Mouse (Mus musculus) left cerebral cortex, adult 2 months (tissue): ENCODE data around the gene Tmco5. TPM values are rescaled to one million over a fixed set of nuclear protein-coding genes. Genes with fewer than 3 reads are reported as not detected.

Source experiments
- DNase-seq, 2 experiments: peaks; one replicate each; pipeline ENCODE4 v3.0.0; 2021 to 2022; ENCODE audit warnings: low spot score in 2 of 2, mixed read lengths in 1 of 2; ENCODE audit errors: extremely low spot score in 1 of 2
- H3K27ac ChIP-seq: fragments of 200-600 bp; 2 replicates; pipeline ENCODE4 v1.8.1; 2022
- H3K4me3 ChIP-seq: fragments of 200-600 bp; 2 replicates; pipeline ENCODE4 v1.8.1; 2022
- CTCF ChIP-seq: fragments of 200-600 bp; IDR thresholded peaks from 2 replicates; pipeline ENCODE4 v1.8.1; 2022; ENCODE audit warnings: antibody characterized with exemption, mild to moderate bottlenecking, moderate library complexity
- intact Hi-C: fragments of 180-260 bp; cut with DNase I; formaldehyde crosslinking; loops from one replicate; pipeline ENCODE4 v1.15.1; 2025
- total RNA-seq, 2 experiments: library from RNA; stranded (reverse); gene quantifications; 2 replicates each; pipeline ENCODE4 v1.2.3; 2021

Gene Tmco5
- total RNA-seq, 2 experiments from 2014 or later = 4.1 to 4.2 TPM

DNA sequence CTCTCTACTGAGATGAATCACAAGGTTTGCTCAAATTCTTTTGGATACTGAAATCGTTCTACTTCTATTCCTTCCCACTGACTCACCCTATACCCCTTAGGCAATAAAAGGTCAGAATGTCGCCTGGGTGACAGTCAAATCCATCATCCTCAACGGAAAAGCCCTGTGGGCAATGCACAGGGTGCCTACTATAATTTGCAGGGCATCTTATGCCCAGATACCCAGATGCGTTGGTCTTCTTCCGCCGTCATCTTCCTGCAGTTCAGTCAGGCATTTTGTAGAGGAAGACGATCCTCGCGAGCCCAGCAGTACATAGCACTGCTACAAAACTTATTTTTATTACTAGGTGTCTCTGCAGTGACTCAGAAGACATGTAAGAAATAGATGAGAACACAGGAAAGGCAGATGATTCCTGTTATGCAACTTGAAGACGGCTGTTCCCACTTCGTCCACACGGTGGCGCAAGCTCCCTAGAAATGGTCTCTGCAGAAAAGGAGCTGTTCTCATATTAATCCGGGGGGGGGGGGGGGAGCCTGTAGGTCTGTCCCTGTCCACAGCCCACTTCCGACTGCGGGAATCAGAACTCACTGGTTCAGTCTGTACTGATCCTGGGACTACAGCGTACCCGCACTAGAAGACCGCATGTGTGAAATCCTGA is 21.3 kb downstream of the Tmco5 start:
- intact Hi-C loops = loop anchor here (1.0 to 5.0 kb wide), 6 partner anchors 75 to 538 kb away; partner anchors contain the start of gene Fam98b

DNA sequence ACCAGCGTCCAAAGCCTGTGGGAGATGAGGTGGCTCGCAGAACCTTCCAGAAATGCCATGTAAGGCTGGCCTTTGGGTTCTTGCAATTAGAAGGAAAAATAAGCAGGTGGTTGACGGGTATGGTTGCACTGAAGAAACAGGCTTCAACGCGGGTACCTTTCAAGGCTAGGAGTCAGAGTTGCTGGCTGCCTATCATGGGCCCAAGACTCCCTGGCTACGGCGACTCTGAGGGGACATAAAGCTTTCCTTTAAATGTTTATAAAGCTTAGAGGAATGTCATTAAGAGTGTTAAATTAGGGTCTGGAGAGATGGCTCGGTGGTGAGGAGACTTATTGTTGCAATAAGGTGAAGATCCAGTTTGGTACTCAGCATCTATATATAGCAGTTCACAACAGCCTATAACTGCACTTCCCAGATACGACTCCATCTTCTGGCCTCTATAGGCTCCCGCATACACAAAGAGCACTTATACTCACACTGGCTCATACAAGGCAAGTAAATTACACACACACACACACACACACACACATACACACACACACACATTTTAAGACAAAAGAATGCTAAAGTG is 21.9 kb downstream of the Tmco5 start:
- H3K4me3 ChIP-seq = peak overlapping the region; percentile 45
- H3K27ac ChIP-seq = peak overlapping the region; percentile 97
- intact Hi-C loops = loop anchor here (1.0 to 5.0 kb wide), 4 partner anchors 74 to 487 kb away; no protein-coding TSS in a partner anchor
- peak; percentile 42 to 49 for DNase-seq
- no peak for TF ChIP-seq CTCF

More for the DNA sequence above, 21.3 kb downstream of the Tmco5 start:
- H3K4me3 ChIP-seq = peak overlapping the region; percentile 45
- DNase-seq = peak; percentile 95 to 98
- TF ChIP-seq CTCF = peak; percentile 88
- peak overlapping the region; percentile 97 for H3K27ac ChIP-seq

DNA sequence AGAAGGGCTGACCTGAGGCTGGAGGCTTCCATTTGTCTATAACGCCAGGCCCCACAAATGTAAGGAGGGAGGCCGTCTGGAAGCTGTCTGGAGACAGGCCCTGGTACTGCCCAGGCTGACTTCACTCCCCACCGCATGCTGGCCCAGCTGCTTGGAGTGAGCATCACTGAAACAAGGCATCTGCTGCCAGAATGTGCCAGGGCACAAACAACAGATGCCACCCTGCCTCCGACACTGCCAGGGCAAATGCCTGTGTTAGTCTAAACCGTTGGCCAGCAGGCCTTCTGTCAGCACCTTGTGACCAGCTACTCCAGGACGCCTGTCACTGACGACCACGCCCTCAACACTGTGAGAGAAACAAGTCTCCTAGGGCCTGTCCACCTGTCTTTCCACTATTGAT is 29.8 kb downstream of the Tmco5 start:
- TF ChIP-seq CTCF = no peak
- no peak for DNase-seq
- H3K4me3 ChIP-seq = no peak overlapping the region

DNA sequence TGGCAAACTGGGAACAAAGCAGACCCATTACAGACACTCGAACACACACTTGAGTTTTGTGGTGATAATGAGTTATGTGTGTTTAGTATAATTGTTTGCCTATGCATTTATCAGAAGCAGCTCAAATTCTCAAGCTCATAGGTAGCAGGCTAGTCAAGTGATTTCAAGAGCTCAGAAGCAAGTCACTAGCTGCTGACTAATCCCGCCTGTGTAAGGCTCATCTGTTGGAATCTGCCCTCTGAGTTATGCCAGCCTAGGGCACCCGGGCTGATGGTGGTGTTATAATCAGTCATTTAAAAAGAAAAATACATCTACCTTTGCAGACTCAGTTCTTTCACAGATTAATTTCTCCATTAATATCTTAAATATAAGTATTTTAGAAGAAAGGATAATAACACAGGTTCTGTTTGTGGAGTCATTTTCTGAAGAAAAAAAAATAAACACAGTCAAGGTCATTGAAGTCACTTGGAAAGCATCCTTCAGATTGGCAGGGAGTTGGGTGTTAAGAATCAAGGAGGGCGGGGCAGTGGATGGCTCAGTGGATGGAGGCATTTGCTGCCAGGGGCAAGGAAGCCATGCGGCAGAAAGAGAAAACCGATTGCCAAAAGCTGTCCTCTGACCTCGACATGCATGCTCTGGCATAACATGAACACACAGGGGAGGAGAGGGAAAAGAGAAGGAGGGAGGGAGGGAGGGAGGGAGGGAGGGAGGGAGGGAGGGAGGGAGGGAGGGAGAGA is 34.0 kb downstream of the Tmco5 start:
- peak overlapping the region; percentile 75; the same call in 1 of the 2 replicates for H3K27ac ChIP-seq
- TF ChIP-seq CTCF = no peak
- intact Hi-C loops = no loop called here
- DNase-seq = no peak
- no peak overlapping the region for H3K4me3 ChIP-seq

More for the DNA sequence above, 29.8 kb downstream of the Tmco5 start:
- H3K27ac ChIP-seq = 0 out of 2 replicates have a peak overlapping the region, but pooled peaks have one; percentile 32
- intact Hi-C loops = no loop called here

DNA sequence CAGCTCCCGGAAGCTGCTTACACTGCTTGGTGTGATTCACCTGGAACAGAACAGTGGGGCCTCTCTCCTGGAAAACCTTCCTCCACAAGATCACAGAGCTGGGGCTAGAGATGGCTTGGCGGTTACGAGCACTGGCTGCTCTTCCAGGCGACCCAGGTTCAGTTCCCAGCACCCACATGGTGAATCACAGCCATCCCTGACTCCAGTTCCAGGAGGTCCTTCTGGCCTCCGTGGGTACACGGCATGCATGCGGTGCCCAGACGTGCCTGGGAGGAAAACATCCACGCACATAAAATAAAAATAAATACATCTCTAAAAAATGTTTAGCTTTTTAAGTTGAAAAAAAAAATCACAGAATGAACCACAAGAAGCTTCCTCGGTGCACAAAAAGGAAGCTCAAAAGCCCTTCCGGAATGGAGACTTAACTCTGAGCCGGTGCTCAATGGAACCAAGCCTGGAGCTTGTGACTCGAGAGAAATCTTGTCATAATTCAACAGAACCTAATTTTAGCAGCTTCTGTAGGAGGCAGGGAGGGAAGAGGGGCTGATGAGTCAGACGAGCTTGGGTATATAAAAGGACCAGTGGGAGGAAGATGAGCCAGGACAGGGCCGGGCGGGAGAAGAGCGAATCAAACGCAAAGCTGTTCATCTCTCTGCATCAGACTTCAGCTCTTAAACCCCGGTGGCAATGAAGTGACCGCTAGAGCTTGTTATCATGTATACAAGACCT is 35.4 kb downstream of the Tmco5 start:
- no peak; the same call in 1 of the 2 replicates for TF ChIP-seq CTCF
- peak overlapping the region; percentile 93 for H3K27ac ChIP-seq
- DNase-seq = peak; percentile 77
- intact Hi-C loops = loop anchor here (1.0 to 2.0 kb wide), 3 partner anchors 59 to 206 kb away; no protein-coding TSS in a partner anchor
- no peak overlapping the region for H3K4me3 ChIP-seq

DNA sequence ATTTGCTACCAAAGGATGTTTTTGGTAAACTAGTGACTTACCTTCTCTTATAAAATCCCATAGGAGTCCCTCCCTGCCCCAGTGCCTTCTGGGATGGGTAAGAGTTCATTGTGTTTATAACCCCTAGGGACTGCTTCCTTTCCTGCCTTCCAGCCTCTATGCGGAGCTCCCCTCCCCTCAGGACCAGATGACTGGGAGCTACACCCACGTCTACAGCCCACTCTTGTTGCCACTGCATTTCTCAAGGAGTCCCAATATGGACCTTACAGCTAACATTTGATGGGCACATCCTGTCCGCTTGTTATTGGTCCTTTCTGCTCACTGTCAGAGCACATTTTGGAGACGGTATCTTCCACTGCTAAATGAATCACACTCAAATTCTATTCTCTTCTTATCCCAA is 36.1 kb downstream of the Tmco5 start:
- no peak for TF ChIP-seq CTCF
- peak in 1 of 2 experiments; percentile 49 for DNase-seq
- peak overlapping the region; percentile 93 for H3K27ac ChIP-seq
- intact Hi-C loops = loop anchor here (1.0 to 2.0 kb wide), 3 partner anchors 58 to 206 kb away; no protein-coding TSS in a partner anchor
- H3K4me3 ChIP-seq = no peak overlapping the region

DNA sequence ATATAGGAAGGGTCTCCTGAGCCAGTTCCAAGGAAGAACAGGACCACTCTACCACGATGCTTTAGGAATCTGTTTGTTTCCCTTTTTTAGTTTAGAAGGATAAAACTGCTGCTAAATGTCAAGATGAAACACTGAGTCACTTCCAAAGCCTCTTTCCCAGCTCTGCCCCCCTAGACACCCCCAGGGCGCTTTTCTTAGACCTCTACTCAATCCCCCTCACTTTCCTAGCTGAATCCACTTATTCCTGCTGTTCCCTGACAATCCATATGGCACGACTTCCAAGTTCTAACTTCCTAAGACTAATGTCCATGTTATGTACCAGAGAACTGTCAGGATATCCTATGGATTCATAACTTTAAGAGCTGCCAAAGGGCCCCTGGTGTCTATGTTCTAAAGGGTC is 40.1 kb downstream of the Tmco5 start:
- intact Hi-C loops = no loop called here

DNA sequence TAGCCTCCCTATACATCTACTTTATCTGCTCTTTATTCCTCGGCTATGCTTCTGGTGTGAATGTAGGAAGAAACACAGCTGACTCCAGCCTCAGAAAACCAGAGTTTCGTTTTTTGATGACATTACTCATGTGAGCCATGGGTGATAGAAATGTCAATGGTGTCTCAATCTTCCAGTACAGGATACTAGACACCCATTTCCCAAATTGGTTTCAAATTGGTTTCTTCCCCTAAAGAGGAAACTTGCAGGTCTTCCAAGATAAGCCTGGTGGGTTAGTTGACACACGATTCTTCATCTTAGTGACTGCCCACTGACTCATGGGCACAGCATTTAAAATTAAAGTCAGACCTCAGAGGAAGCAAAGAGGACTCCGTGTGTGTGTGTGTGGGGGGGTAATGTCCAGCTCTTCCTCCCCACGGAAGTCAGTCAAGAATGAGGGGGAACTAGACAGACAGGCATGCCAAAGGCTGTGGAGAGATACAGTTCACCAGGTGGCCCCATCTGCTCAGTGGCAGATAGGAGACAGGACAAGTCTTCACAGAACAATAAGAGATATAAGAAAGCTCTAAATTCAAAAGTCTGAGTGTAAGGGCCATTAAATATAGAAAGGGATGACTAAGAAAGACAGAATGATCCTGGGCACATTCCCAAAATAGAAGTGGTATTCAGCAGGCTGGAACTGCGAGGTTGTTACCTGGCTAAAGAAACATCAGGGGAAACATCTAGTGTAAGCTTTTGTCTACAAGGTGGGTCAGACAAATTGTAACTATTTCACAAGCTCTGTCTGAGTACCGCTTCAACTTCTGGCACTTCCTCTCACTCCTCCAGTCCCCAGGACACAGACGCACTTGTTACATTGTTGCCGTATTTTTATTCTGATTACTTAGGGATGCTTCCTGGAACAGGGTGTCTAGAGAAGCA is 44.3 kb downstream of the Tmco5 start:
- no peak for DNase-seq
- Histone ChIP-seq H3K27ac (peak overlapping the region; percentile 76), H3K4me3 (no peak overlapping the region)
- TF ChIP-seq CTCF = no peak
- intact Hi-C loops = loop anchor here (2.0 kb wide), 2 partner anchors 38 to 96 kb away; no protein-coding TSS in a partner anchor

More for the DNA sequence above, 40.1 kb downstream of the Tmco5 start:
- no peak for DNase-seq
- no peak overlapping the region for H3K4me3 ChIP-seq
- H3K27ac ChIP-seq = peak overlapping the region; percentile 33; the same call in 1 of the 2 replicates
- TF ChIP-seq CTCF = no peak

DNA sequence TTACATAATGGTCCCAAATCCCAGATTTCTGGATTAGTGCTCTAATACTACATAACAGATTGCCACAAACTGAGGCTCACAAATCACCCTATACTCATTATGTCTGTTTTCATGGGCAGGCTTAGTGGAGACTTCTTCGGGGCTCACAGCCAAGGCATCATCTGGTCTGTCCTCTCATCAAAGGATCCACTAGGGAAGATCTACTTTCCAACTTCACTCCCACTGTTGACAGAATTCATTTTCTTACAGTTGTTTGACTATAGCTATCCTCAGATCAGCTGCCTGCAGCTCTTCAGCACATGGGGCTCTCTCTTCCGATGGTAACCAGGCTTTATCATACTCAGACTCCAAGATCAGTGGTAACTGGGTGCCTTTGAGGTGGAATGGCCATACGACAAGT is 45.2 kb downstream of the Tmco5 start:
- no peak for TF ChIP-seq CTCF
- intact Hi-C loops = loop anchor here (2.0 kb wide), 2 partner anchors 37 to 95 kb away; no protein-coding TSS in a partner anchor
- peak overlapping the region; percentile 76 for H3K27ac ChIP-seq
- no peak overlapping the region for H3K4me3 ChIP-seq
- DNase-seq = no peak

DNA sequence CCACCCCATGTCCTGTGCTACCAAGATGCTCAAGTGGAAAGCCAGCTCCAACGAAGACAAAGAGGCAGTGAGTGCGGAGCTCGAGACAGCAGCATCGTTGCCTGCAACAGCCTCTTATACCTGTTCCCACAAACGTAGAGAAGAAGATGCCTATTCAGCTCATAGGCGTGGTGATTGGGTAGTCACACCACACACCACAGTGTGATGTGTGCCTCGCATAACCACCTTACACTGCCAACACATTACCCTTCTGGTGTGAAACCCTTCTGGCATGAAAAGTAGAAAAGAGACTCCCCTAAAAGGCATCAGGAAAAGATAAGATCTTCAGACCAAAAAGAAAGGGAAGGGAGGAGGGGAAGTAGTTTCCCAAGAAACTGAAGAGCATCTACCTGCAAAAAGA is 45.8 kb downstream of the Tmco5 start:
- intact Hi-C loops = no loop called here
- no peak for DNase-seq
- Histone ChIP-seq H3K4me3 (no peak overlapping the region), H3K27ac (peak overlapping the region; percentile 76)
- TF ChIP-seq CTCF = no peak
